Mouse (Mus musculus) hindbrain, postnatal 0 days (tissue): Measurements from ENCODE around the gene Hhatl. TPM values are rescaled to one million over a fixed set of nuclear protein-coding genes. Genes with fewer than 3 reads are reported as not detected.
A peak's percentile ranks its signal among the peaks of the same experiment; 100 is the strongest.

ENCODE experiments used
- ATAC-seq: fragments of 200-750 bp; cut with Nextera tagmentation; 2 replicates; pipeline ENCODE4 v1.8.0; 2017; ENCODE audit warnings: mild to moderate bottlenecking, moderate TSS enrichment, moderate library complexity
- DNase-seq: peaks from one replicate; pipeline ENCODE4 v3.0.0-alpha.2; 2015; ENCODE audit warnings: low spot score
- H3K27ac ChIP-seq: fragments of 300-500 bp; sonication (generic); 2 replicates; pipeline ENCODE4 v1.5.1; 2014; ENCODE audit warnings: mild to moderate bottlenecking
- H3K27me3 ChIP-seq: fragments of 300-500 bp; sonication (generic); 2 replicates; pipeline ENCODE4 v1.6.1; 2014; ENCODE audit warnings: low read length, mixed read lengths; ENCODE audit not compliant: insufficient read depth
- H3K36me3 ChIP-seq: fragments of 300-500 bp; sonication (generic); 2 replicates; pipeline ENCODE4 v1.6.1; 2014; ENCODE audit warnings: low read length, mixed read lengths; ENCODE audit not compliant: insufficient read depth
- H3K4me1 ChIP-seq: fragments of 300-500 bp; sonication (generic); 2 replicates; pipeline ENCODE4 v1.6.1; 2014; ENCODE audit warnings: antibody characterized with exemption, low read length, mixed read lengths; ENCODE audit not compliant: insufficient read depth
- H3K4me2 ChIP-seq: fragments of 300-500 bp; sonication (generic); 2 replicates; pipeline ENCODE4 v1.6.1; 2014; ENCODE audit warnings: low read depth, mild to moderate bottlenecking, low read length, moderate library complexity, mixed read lengths
- H3K4me3 ChIP-seq: fragments of 300-500 bp; sonication (generic); 2 replicates; pipeline ENCODE4 v1.5.1; 2014; ENCODE audit warnings: low read length
- H3K9ac ChIP-seq: fragments of 300-500 bp; sonication (generic); replicated peaks from 2 replicates; pipeline ENCODE4 v1.6.1; 2014; ENCODE audit warnings: mild to moderate bottlenecking, low read length, moderate library complexity, mixed read lengths
- H3K9me3 ChIP-seq: fragments of 300-500 bp; sonication (generic); 2 replicates; pipeline ENCODE4 v1.6.1; 2016; ENCODE audit warnings: low read length, mixed read lengths
- CTCF ChIP-seq: IDR thresholded peaks from 2 replicates; pipeline ENCODE4 v1.5.1; 2016; ENCODE audit warnings: antibody characterized with exemption, control low read depth, low read depth
- WGBS: fragments of 180-500 bp; shearing (Covaris S2); extraction: QIAGEN DNeasy Blood & Tissue Kit; methylation state at CpG from one replicate; pipeline ENCODE4 v1.1.7; 2014; 5-methylcytosine and 5-hydroxymethylcytosine counted together
- polyA plus RNA-seq: library from polyadenylated mRNA; unstranded; fragments of >200 nt; fragmentation: Nextera tagmentation; extraction: Ambion mirVana; gene quantifications from 2 replicates; pipeline ENCODE4 v1.2.1, GENCODE M21; 2015
- total RNA-seq: library from RNA; depleted of rRNA; stranded (reverse); fragments of >200 nt; gene quantifications from 2 replicates; pipeline ENCODE4 v1.2.3, GENCODE M21; 2014

Gene Hhatl
- total and polyA plus RNA-seq, 2 experiments from 2014 or later = 0.85 to 1.8 TPM

- DNase-seq (no peak), ATAC-seq (no peak)
- Histone ChIP-seq H3K4me3 (peak overlapping the region; percentile 64), H3K27ac (no peak overlapping the region), H3K36me3 (peaks cover 24% of the 10 kb centered on the region), H3K9ac (peak overlapping the region; percentile 81; the same call in 1 of the 2 replicates), H3K9me3 (no peaks in the 10 kb centered on the region), H3K27me3 (no peaks in the 10 kb centered on the region), H3K4me1 (peaks cover 19% of the 10 kb centered on the region), H3K4me2 (peak overlapping the region; percentile 90)
- WGBS = 51% methylated on average over 10 of the region's 10 CpGs
- no peak for TF ChIP-seq CTCF
Measured at GRCm38 (mm10) chr9:121761091-121761665, 31.1 kb downstream of the Hhatl start.

GRCm38 (mm10) chr9:121760271-121761090 lies 31.8 kb downstream of the Hhatl start:
- Histone ChIP-seq H3K36me3 (peaks cover 24% of the 10 kb centered on the region), H3K4me3 (peak overlapping the region; percentile 64), H3K9me3 (no peaks in the 10 kb centered on the region), H3K9ac (peak overlapping the region; percentile 81), H3K27ac (peak overlapping the region; percentile 84), H3K4me1 (peaks cover 19% of the 10 kb centered on the region), H3K27me3 (no peaks in the 10 kb centered on the region), H3K4me2 (peak overlapping the region; percentile 90)
- no peak for TF ChIP-seq CTCF
- peak; percentile 73 for DNase-seq
- 1% methylated on average over 43 of the region's 43 CpGs for WGBS
- ATAC-seq = peak; percentile 42

- peaks cover 19% of the 10 kb centered on the region for H3K4me1 ChIP-seq
- peak within 1 kb of the TSS; percentile 64 for H3K4me3 ChIP-seq
- H3K9ac ChIP-seq = peak within 1 kb of the TSS; percentile 81
- peak within 1 kb of the TSS; percentile 84 for H3K27ac ChIP-seq
- H3K9me3 ChIP-seq = no peaks in the 10 kb centered on the region
- no peak for TF ChIP-seq CTCF
- H3K4me2 ChIP-seq = peak within 1 kb of the TSS; percentile 90
- DNase-seq (peak; percentile 89), ATAC-seq (peak; percentile 81)
- H3K27me3 ChIP-seq = no peaks in the 10 kb centered on the region
- WGBS = under 1% methylated on average over 82 of the region's 97 CpGs
- peaks cover 25% of the 10 kb centered on the region for H3K36me3 ChIP-seq
Measured at GRCm38 (mm10) chr9:121759091-121760081, 32.9 kb downstream of the Hhatl start, which contains the start of gene Zfp651. Gene Zfp651, plus strand, starts transcription at chr9:121759330.

- Histone ChIP-seq H3K4me3 (peak overlapping the region; percentile 64), H3K4me2 (peak overlapping the region; percentile 90), H3K36me3 (peaks cover 27% of the 10 kb centered on the region), H3K27ac (peak overlapping the region; percentile 84), H3K4me1 (peaks cover 19% of the 10 kb centered on the region), H3K27me3 (no peaks in the 10 kb centered on the region), H3K9me3 (no peaks in the 10 kb centered on the region), H3K9ac (peak overlapping the region; percentile 81; the same call in 1 of the 2 replicates)
- 48% methylated on average over 10 of the region's 10 CpGs for WGBS
- ATAC-seq = no peak
- no peak for TF ChIP-seq CTCF
- peak; percentile 17 for DNase-seq
Measured at GRCm38 (mm10) chr9:121757835-121758814, 34.2 kb downstream of the Hhatl start.

- no peak for TF ChIP-seq CTCF
- Histone ChIP-seq H3K27me3 (no peaks in the 10 kb centered on the region), H3K4me2 (no peak overlapping the region), H3K4me1 (peaks cover 19% of the 10 kb centered on the region), H3K9me3 (no peaks in the 10 kb centered on the region), H3K36me3 (peaks cover 26% of the 10 kb centered on the region), H3K9ac (0 out of 2 replicates have a peak overlapping the region, but pooled peaks have one; percentile 7), H3K4me3 (no peak overlapping the region), H3K27ac (no peak overlapping the region)
- DNase-seq (peak; percentile 17), ATAC-seq (no peak)
- WGBS = 31% methylated on average over 3 of the region's 3 CpGs
Measured at GRCm38 (mm10) chr9:121757432-121757831, 34.9 kb downstream of the Hhatl start.
